Mouse (Mus musculus) bone marrow, adult 2 months (tissue): ENCODE results near the gene Vps52. TPM values are rescaled to one million over a fixed set of nuclear protein-coding genes. Genes with fewer than 3 reads are reported as not detected.

ENCODE experiments used
- H3K27ac ChIP-seq: fragments of 200-500 bp; 2 replicates; pipeline ENCODE4 v1.5.1; 2012; ENCODE audit warnings: low read depth, mild to moderate bottlenecking, control low read depth, inconsistent platforms, low read length; ENCODE audit not compliant: control insufficient read depth, poor library complexity, insufficient read depth
- H3K4me1 ChIP-seq: fragments of 200-500 bp; 2 replicates; pipeline ENCODE4 v1.6.1; 2011; ENCODE audit warnings: low read length; ENCODE audit not compliant: control insufficient read depth, insufficient read depth
- H3K4me3 ChIP-seq: fragments of 200-500 bp; replicated peaks from 2 replicates; pipeline ENCODE3; 2011; ENCODE audit warnings: mild to moderate bottlenecking, low read depth, low read length, control low read depth; ENCODE audit not compliant: control insufficient read depth
- CTCF ChIP-seq: fragments of 200-500 bp; IDR thresholded peaks from 2 replicates; pipeline ENCODE4 v1.5.1; 2011; ENCODE audit warnings: low read length, control low read depth; ENCODE audit not compliant: control insufficient read depth, insufficient read depth
- POLR2A ChIP-seq: fragments of 200-500 bp; IDR thresholded peaks from 2 replicates; pipeline ENCODE4 v1.6.1; 2011; ENCODE audit warnings: low read depth, mild to moderate bottlenecking, control low read depth, low read length, borderline replicate concordance; ENCODE audit not compliant: control insufficient read depth
- WGBS: fragments of 180-500 bp; shearing (Covaris S2); methylation state at CpG from one replicate; pipeline ENCODE4 v1.1.7; 2018; 5-methylcytosine and 5-hydroxymethylcytosine counted together
- polyA plus RNA-seq: library from polyadenylated mRNA; stranded (reverse); fragments of >200 nt; gene quantifications from 2 replicates; pipeline ENCODE4 v1.2.4, GENCODE M21; 2011; ENCODE audit warnings: low replicate concordance; ENCODE audit not compliant: missing spikeins, insufficient read depth, insufficient read length

Vps52 gene
- polyA plus RNA-seq, 1 experiment, result 23.1 TPM

DNA sequence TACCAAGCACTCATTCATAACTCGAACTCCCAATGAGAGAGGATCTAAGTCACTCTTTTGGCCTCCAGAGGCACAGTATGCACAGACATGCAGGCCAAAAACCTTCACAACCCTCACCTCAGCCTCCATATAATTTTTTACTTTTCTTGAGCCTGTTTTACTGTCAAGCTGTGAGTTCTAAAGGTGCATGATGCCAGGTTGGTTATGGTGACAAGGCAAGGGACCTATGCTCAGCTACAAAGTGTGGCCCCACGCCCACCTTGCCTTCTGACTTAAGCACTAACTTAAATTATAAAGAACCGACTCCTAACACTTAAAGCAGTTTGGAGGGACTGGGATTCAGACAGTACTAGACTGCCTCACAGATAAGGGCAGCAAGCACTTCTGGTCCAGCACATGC is 2.3 kb upstream of the Vps52 start:
- WGBS, result 73% methylated on average over 3 of the region's 3 CpGs
- no peak overlapping the region for H3K27ac ChIP-seq
- TF ChIP-seq POLR2A (no peak), CTCF (no peak)
- peaks cover 4% of the 10 kb centered on the region for H3K4me1 ChIP-seq
- H3K4me3 ChIP-seq, result no peak overlapping the region

DNA sequence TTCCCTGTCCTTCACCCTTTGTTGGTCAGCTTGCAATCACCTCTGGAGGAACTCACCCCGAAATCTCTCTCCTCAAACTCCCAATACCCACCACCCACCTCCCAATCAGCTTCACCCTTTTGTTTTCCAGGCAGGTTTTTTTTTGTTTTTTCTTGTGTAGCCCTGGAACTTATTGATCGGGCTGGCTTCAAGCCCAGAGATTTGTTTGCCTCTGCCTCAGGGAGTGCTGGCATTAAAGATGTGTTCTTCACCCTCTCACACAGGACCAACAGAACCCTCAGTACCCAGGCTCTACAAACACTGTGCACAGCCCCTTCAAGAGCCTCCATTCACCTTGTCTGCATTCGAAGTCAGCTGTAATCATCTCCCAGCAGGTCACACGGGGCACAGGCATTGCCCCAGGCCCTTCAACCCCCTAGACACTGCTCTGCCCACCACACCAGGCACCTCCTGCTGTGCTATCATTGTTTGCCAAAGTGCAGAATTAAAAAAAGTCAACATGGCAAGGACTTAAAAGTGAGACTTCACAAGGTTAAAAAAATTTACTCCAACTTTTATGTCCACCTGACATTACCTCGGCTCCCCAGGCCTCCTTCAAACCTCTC is 1.5 kb upstream of the Vps52 start:
- H3K4me1 ChIP-seq, result peaks cover 3% of the 10 kb centered on the region
- TF ChIP-seq POLR2A, result no peak
- TF ChIP-seq CTCF, result no peak
- H3K4me3 ChIP-seq, result peak overlapping the region; percentile 65
- H3K27ac ChIP-seq, result no peak overlapping the region
- WGBS, result 36% methylated on average over 5 of the region's 5 CpGs

DNA sequence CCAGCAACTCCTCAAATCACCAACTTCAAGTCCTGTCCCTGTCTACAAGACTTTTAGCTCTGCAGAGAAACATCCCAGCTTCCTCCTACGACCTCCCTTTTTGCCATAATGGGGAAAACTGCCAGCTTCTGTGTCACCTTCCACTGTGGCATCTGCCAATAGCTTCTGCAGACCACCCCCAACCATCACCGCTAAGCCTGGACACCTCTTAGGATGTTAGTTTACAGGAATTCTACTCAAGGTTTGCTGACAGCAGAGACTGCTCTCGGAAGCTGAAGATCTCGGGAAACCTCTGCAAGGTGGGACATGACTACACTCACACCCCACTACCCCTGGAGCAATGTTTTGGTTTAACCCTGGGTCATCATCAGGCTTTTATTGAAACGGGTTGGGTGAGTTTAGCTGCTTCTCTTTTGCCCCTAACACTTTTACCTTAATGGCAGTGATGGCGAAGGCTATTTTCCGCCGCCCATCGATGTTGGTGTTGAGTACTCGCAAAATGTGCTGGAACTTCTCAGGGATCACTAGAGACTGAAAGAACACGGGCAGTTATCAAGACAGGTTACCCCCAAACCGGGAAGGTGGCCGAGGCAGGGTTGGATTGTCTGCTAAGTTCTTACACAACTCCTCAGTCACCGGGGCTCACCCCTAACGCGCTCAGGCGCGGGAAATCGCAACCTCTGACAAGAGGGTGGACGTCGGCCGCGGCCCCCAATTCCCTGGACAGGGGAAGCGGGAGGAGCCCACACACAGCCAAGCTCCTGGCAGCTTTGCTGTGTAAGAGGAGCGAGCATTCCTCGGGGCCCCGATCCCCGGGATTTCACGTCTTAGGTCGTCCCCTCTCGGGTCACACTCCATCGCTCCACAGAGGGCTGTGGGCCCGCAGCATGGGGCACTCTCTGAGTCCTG is 712 bp upstream of the Vps52 start:
- Histone ChIP-seq H3K4me1 (peaks cover 3% of the 10 kb centered on the region), H3K4me3 (peak overlapping the region; percentile 65), H3K27ac (peak overlapping the region; percentile 92)
- under 1% methylated on average over 33 of the region's 33 CpGs for WGBS
- TF ChIP-seq POLR2A (no peak), CTCF (no peak)

DNA sequence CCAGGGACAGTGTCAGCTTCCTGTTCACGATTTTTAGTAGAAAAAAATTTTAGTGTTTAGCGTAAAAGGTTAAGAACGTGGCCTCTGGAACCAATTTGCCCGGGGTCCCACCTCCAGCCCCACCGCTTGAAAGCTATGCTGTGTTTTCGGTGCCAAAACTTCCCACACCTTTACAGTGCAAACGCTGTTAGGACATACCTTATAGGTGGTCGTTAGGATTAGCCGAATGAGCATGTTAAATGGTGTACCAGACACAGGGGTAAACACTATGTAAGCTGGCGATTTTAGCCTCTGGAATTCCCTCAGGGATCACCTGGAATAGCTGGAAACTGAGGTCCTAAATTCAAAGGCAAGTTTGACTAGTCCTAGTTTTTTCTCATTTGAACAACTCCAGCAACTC is 724 bp downstream of the Vps52 start:
- TF ChIP-seq CTCF (no peak), POLR2A (no peak)
- Histone ChIP-seq H3K4me1 (peaks cover 1% of the 10 kb centered on the region; the same call in 1 of the 2 replicates), H3K27ac (peak overlapping the region; percentile 92), H3K4me3 (peak overlapping the region; percentile 95)
- 6% methylated on average over 10 of the region's 10 CpGs for WGBS

DNA sequence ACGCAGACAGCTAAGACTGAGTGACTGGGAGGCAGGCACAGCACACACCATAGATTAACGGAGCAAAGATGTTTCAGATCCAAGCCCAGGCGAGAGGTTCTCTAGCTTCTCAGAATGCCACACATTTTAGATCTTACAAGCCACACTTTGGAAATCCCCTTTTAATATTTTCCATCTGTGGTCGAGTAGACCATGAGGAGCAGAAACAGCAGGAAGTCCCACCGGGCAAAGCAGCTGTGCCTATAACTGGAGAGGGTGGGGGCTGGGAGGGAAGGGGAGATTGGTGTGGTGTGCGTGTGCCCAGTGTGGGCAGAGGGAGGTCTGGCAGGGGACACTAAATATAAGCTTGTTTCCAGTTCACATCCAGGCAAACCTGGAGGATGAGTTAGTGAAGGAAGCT is 1.9 kb downstream of the Vps52 start:
- WGBS, result 68% methylated on average over 6 of the region's 6 CpGs
- no peak overlapping the region for H3K27ac ChIP-seq
- TF ChIP-seq CTCF (no peak), POLR2A (no peak)
- peaks cover 1% of the 10 kb centered on the region; the same call in 1 of the 2 replicates for H3K4me1 ChIP-seq
- H3K4me3 ChIP-seq, result no peak overlapping the region

- 95% methylated on average over 11 of the region's 11 CpGs for WGBS
- no peak for TF ChIP-seq CTCF
- TF ChIP-seq POLR2A, result no peak
- Histone ChIP-seq H3K27ac (no peak overlapping the region), H3K4me3 (no peak overlapping the region), H3K4me1 (peaks cover 1% of the 10 kb centered on the region; the same call in 1 of the 2 replicates)
These were observed 2.8 kb downstream of the Vps52 start for GRCm38 (mm10) chr17:33958451-33958850.

GRCm38 (mm10) chr17:33959135-33959534 is 3.5 kb downstream of the Vps52 start:
- Histone ChIP-seq H3K4me1 (peaks cover 1% of the 10 kb centered on the region; the same call in 1 of the 2 replicates), H3K4me3 (no peak overlapping the region), H3K27ac (no peak overlapping the region)
- no peak for TF ChIP-seq POLR2A
- TF ChIP-seq CTCF, result no peak
- WGBS, result 94% methylated on average over 13 of the region's 13 CpGs

GRCm38 (mm10) chr17:33959948-33960347 is 4.3 kb downstream of the Vps52 start:
- Histone ChIP-seq H3K4me1 (no peaks in the 10 kb centered on the region), H3K4me3 (no peak overlapping the region), H3K27ac (no peak overlapping the region)
- TF ChIP-seq POLR2A (no peak), CTCF (no peak)
- WGBS, result 95% methylated on average over 15 of the region's 15 CpGs

GRCm38 (mm10) chr17:33962876-33963275 is 7.3 kb downstream of the Vps52 start:
- TF ChIP-seq POLR2A (no peak), CTCF (no peak)
- WGBS, result 89% methylated on average over 7 of the region's 7 CpGs
- Histone ChIP-seq H3K4me3 (no peak overlapping the region), H3K27ac (no peak overlapping the region), H3K4me1 (no peaks in the 10 kb centered on the region)
